Mouse (Mus musculus) embryonic fibroblast, embryonic 13.5 days (primary cell): ENCODE data around the gene Psmd13. TPM values are rescaled to one million over a fixed set of nuclear protein-coding genes. Genes with fewer than 3 reads are reported as not detected.

Experiments
- H3K27ac ChIP-seq: 2 replicates; pipeline ENCODE4 v1.5.1; 2012; ENCODE audit warnings: low read length, control low read depth, inconsistent platforms; ENCODE audit not compliant: insufficient read depth
- H3K4me1 ChIP-seq: 2 replicates; pipeline ENCODE4 v1.6.1; 2011; ENCODE audit warnings: low read length; ENCODE audit not compliant: control insufficient read depth, insufficient read depth
- H3K4me3 ChIP-seq: 2 replicates; pipeline ENCODE4 v1.5.1; 2011; ENCODE audit warnings: mild to moderate bottlenecking, control low read depth, low read length; ENCODE audit not compliant: insufficient read depth
- CTCF ChIP-seq: IDR thresholded peaks from 2 replicates; pipeline ENCODE4 v1.5.1; 2011; ENCODE audit warnings: mild to moderate bottlenecking, control low read depth, low read length, moderate library complexity, borderline replicate concordance; ENCODE audit not compliant: insufficient read depth
- POLR2A ChIP-seq: IDR thresholded peaks from 2 replicates; pipeline ENCODE4 v1.6.1; 2011; ENCODE audit warnings: low read depth, mild to moderate bottlenecking, control low read depth, low read length, moderate library complexity
- polyA plus RNA-seq: library from polyadenylated mRNA; stranded (reverse); fragments of >200 nt; gene quantifications from 2 replicates; pipeline ENCODE4 v1.2.4, GENCODE M21; 2011; ENCODE audit warnings: low read depth; ENCODE audit not compliant: missing spikeins, insufficient read length

Psmd13 gene
- polyA plus RNA-seq, 1 experiment = 206 TPM

DNA sequence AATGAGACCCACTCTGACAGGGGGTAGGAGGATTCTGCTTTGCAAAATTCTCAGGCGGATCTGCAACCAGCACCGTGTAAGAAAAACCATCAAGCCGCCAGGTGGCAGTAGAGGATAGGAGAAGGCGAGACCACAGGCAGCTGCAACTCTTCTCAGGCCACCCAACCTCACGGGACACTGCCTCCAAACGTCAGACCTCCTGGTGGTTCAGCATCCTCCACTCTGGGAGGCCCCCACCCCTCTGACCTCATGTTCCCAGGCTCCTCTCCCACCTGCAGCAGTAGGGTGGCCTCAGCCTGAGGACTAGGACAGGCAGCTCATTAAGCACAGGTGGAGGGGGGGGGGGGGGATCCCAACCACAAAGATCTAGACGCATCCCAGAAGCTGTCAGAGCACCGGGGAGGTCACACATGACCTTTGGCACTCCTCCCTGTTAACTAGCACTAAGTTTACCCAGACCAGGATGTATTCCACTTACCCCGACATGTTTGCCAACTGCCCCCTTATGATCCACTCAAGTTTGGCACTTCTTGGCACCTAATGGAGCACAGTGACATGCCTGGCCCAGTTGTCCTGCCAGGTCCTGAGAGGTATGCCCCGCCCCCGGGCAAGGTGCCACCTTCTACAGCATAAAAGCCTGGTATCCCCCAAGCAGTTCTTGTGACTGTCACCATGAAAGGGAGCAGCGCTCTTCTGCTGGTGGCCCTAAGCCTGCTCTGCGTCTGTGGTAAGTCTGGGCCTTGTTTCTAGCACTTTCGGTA, 36.7 kb upstream of the Psmd13 start, which contains the start of gene Scgb1c1:
TSS of gene Scgb1c1 (plus strand) at position 643 of the 761 bp plus-strand sequence.
- H3K4me3 ChIP-seq = no peak within 1 kb of the TSS
- H3K4me1 ChIP-seq = no peaks in the 10 kb centered on the region
- H3K27ac ChIP-seq = no peak within 1 kb of the TSS
- TF ChIP-seq CTCF = peak; percentile 83
- TF ChIP-seq POLR2A = no peak

DNA sequence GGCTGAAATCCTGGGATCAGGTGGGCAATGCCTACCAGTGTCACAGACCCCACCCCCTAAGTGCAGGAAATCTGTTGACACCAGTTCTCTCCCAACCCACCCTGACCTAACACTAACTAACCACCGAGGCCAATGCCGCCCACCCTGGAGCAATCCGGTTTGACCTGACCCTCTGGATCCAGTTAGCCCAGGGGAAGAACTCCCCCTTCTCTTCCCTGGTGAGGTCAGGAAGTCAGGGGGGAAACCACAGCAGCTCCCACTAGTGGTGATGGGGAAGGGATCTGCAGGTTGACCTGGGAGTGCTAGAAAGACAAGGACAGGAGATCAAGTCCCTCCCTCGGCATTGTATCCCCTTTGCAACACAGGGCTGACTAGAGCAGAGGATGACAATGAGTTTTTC, 36.1 kb upstream of the Psmd13 start:
- Histone ChIP-seq H3K27ac (no peak overlapping the region), H3K4me3 (no peak overlapping the region), H3K4me1 (no peaks in the 10 kb centered on the region)
- TF ChIP-seq CTCF (no peak), POLR2A (no peak)

DNA sequence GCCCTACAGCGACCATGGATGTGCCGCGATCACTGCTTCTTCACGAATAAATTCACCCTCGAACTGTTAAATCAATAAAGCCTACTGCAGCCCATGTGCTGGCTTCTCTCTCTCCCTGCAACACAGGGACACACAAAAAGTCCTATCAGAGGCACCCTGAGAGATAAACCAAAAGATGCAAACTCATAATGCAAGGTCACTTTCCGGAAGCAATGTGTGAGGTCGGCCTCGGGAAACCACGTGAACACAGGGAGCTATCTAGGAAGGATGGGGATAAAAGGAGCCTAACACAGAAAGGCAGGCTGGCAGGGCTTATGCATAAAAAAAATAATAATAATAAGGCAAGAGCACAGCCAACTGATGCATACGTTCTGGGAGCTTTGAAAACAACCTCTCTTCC, 35.1 kb upstream of the Psmd13 start:
- no peak for TF ChIP-seq POLR2A
- H3K27ac ChIP-seq = no peak overlapping the region
- no peaks in the 10 kb centered on the region for H3K4me1 ChIP-seq
- no peak overlapping the region for H3K4me3 ChIP-seq

DNA sequence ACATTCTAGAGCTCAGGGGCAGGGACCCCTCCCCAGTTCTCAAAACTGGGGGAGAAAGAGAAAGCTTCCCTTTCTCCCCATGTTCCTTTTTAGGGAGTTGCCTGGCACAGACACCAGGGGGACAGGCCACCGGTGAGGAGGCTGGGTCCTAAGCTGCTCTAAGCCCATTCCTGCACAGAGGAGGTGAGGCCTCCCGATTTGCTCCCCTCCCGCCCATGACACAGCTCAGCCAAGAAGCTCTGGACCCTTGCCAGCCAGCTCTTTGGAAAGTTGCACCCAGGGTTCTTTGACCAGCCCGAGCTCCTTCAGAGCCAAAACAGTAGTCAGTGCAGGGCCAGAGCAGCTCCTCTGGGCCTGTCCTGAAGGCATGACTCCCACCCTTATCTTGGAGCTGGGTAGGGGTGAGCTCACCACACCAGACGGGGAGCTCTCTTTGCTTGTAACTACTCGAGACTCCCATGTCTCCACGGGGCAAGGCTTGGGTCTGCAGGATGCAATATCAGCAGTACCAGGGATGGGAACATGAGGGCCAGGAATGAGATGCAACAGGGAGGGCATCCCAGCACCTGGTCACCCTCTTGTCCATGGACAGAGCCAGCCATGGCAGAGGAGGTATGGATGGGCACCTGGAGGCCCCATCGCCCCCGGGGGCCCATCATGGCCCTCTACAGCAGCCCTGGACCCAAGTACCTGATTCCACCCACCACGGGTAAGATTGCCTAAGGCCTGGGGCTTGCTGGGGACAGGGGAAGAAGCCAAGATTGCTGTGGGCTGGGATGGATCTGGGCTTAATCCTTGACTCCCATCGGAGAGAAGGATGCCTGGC, 33.8 kb upstream of the Psmd13 start, which contains the start of gene Odf3:
TSS of gene Odf3 (plus strand) at position 51 of the 826 bp plus-strand sequence.
- Histone ChIP-seq H3K27ac (no peak within 1 kb of the TSS), H3K4me3 (no peak within 1 kb of the TSS), H3K4me1 (no peaks in the 10 kb centered on the region)
- TF ChIP-seq POLR2A (no peak), CTCF (no peak)

DNA sequence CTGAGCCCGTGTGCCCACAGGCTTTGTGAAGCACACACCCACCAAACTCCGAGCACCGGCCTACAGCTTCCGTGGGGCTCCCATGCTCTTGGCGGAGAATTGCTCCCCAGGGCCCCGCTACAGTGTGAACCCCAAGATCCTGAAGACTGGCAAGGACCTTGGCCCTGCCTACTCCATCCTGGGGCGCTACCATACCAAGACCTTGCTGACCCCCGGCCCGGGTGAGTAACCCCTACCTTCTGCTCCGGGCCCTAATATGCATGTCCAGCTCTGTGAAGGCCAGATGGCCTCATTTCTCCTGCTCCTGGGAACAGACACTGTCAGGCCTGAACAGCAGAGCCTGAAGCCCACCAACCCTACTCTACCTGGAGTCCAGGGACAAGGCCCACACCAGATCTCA, 33.2 kb upstream of the Psmd13 start:
- Histone ChIP-seq H3K27ac (no peak overlapping the region), H3K4me1 (no peaks in the 10 kb centered on the region), H3K4me3 (no peak overlapping the region)
- TF ChIP-seq CTCF = no peak
- TF ChIP-seq POLR2A = no peak

DNA sequence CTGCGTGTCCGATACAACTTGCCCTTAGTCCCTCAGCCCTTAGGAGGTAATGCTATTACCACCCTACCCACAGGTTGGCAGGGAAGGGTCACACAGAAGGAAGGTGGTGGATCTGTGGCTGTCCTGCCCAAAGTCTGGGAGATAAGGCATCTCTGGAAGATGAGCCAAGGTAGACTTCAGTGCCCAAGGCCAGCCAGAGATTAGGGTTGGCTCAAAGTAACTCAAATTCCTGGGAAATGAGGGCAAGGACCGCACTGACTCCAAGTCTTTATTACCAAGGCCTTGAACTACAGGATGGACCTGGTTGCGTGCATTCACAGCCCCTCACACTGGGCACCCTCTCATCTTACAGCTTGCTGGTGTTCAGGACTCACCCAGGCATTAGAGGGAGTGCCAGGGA, 29.9 kb upstream of the Psmd13 start:
- TF ChIP-seq CTCF (no peak), POLR2A (no peak; the same call in 1 of the 2 replicates)
- H3K4me1 ChIP-seq = no peaks in the 10 kb centered on the region
- H3K4me3 ChIP-seq = no peak overlapping the region
- no peak overlapping the region for H3K27ac ChIP-seq

DNA sequence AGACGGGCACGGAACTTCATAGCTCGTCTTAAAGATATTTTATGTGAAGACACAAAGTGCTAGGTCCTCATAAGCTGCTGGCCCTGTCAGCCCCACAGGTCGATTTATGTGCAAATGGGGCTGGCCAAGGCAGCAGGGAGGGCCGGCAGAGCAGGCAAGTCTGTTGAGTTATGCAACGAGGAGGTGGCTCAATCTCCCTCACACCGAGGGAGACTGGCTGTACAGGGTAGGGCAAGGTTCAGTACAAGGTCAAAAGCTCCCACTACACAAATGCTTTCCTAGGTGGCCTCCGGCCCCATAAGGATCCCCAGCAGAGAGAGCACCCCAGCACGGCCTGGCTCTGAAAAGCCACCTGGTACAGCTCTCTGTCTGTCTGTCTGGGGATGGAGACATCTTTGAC, 28.4 kb upstream of the Psmd13 start:
- Histone ChIP-seq H3K4me1 (no peaks in the 10 kb centered on the region), H3K4me3 (no peak overlapping the region), H3K27ac (no peak overlapping the region)
- TF ChIP-seq POLR2A (no peak), CTCF (no peak)

DNA sequence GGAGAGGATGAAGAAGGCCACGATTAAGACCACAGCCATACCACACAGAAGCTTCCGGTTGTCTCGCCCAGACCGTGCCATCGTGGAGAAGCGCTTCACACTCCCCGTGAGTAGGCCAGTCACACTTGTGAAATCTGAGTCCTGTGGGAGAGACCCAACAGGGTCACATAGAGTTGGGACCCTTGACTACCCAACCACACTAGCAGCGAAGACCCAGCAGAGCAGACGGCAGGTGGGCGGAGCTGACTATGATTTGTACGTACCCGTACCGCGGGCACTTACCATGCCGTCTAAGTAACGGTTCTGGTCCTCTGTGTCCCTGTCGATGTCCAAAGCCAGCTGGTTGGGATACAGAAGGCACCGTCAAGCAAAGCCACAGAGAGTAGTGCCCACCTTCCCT, 27.3 kb upstream of the Psmd13 start:
- Histone ChIP-seq H3K27ac (no peak overlapping the region), H3K4me3 (no peak overlapping the region), H3K4me1 (0 out of 2 replicates have a peak, but pooled peaks cover 4% of the 10 kb centered on the region)
- TF ChIP-seq CTCF (no peak), POLR2A (no peak)

DNA sequence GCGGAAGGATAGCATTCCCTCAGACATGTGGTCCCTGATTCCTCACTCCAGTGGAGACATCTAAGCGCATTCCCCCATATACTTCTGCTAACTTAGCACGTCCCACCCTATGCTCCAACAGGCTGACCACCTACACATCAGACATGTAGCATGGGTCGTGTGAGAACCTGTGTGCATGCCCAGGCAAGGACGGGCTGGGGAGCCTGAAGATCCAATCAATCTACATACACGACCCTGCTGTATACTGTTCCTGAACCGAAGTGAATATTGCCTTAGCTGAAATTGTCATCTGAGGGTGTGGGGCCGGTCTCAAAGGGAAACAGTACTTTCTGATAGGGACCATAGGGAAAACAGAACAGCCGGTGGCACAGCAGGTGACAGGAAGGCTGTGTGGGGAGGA, 26.6 kb upstream of the Psmd13 start:
- no peak for TF ChIP-seq CTCF
- peak; percentile 31; the same call in 1 of the 2 replicates for TF ChIP-seq POLR2A
- Histone ChIP-seq H3K27ac (peak overlapping the region; percentile 78; the same call in 1 of the 2 replicates), H3K4me3 (peak overlapping the region; percentile 80), H3K4me1 (0 out of 2 replicates have a peak, but pooled peaks cover 4% of the 10 kb centered on the region)
